Mouse (Mus musculus) retina, adult 2 months (tissue): ENCODE measurements around the gene Prss34.

Experiments
- DNase-seq: peaks from one replicate; pipeline ENCODE4 v3.0.0-alpha.2; 2012; ENCODE audit warnings: low read depth, low spot score

Prss34 gene

GRCm38 (mm10) chr17:25298094-25298493 lies at the start of gene Prss34:
Prss34 (plus strand) TSS chr17:25298394.
- DNase-seq = no peak

DNA sequence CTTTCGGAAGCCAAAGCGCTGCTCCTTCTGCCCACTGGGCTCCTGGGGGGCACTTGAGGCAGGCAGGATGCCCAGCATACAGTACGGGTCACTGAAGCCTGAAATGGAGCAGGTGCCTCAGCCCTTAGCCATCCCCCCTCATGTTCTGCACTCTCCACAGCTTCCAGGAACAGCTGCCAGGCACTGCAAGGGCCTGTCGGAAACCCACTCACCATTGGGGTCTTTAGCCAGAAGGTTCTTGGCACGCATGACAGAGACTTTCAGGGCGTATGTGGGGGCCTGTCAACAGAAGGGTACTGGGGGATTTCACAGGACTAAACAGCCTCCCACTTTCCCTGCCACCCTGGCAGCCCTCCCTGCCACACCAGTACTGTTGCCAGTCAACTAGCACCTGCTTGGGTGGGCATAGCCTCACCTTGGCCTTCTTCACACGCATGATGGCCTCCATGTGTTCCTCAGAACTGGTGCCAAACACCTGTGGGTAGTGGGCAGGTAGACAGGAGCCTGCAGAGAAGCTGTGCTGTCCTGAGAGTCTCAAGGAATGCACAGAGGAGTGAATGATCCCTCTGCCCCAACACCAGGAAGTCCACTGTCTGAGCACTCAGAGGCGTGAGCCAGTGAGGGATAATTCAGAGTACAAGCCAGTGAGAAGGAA lies 47.9 kb upstream of the Prss34 start:
- DNase-seq = no peak

DNA sequence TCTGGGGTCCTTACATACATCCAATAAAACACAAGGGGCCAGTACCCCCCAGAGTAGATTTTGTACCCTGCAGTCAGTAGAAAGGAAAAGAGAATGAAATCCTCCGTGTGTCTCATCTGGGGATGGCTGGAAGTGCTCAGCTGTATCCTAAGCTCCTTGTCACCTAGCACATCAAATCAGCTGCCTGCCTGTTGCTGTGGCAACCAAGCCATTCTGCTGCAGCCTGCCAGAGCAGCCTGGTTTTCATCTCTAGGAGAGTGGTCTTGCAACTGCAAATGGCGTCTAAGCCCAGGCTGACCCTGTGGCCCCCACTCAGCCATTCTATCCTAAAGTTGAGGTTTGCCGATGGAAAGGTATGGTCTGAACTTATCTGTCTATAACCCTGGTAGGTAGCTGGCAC lies 45.6 kb upstream of the Prss34 start:
- DNase-seq = no peak

DNA sequence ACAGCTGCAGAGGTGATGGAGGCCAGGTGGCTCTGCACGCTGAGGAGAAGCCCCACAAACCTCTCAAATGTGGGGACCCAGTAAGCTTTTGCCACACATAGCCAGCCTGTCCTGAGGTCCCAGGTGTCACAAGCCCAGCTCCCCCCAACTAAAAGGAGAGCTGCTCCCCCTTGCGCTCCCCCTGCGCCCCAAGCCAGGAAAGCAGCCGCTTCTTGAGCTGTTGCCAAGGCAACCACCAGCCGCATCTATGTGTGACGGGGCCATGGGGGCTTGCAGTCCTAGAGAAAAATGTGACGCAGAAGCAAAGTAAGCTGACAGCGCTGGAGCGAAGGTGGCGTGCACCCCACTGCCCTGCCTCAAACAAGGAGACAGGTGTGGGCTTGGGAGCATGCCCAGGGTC lies 44.4 kb upstream of the Prss34 start:
- no peak for DNase-seq

DNA sequence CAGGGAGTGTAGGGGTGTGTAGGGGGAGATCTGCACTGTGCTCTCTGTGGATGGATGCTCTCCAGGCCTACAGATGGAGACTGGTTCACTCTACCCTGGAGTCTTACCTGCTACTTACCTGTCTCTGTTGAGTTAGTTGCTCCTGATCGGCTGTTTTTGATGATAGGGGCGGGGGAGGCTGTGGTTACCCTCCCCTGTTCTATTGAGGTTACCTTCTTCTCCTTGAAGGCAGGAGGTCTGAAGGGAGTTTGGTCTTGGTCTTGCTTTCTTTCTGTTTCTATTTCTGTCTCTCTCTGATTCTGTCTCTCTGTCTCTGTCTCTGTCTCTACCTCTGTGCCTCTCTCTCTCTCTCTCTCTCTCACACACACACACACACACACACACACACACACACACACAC lies 43.1 kb upstream of the Prss34 start:
- DNase-seq = no peak

DNA sequence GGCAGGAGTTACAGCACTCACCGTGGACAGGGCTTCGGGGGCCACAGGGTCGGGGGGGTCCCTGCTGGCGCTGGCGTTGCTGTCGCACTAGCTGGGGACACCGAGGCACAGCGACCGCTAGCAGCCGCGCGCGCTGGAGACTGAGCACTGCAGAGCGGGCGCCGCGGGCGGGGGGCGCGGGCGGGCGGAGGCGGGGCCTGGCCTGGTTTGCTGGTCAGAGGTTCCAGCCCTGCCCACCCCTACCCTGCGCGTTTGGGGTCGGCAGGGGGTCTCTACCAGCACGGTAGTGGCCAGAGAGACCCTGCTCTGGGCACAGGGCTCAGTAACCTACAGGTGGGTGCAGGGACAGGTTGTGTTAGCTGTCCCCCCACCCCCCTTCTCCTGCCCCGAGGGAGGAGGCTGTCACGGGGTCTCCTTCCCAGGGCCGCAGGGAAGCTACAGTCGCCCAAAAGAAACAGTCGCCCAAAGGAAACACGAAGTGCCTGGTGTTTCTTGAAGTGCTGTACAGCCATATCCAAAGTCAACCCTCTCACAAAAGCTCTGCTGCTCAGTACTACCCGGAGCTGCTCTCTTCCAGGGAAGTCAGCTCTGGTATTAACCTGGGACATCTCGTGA lies 41.9 kb upstream of the Prss34 start, which contains the start of gene Baiap3:
Gene Baiap3 (minus strand): TSS at position 225 of the 615 bp plus-strand sequence.
- DNase-seq = no peak

- no peak for DNase-seq
Observed at GRCm38 (mm10) chr17:25257804-25258261, 40.4 kb upstream of the Prss34 start.

DNA sequence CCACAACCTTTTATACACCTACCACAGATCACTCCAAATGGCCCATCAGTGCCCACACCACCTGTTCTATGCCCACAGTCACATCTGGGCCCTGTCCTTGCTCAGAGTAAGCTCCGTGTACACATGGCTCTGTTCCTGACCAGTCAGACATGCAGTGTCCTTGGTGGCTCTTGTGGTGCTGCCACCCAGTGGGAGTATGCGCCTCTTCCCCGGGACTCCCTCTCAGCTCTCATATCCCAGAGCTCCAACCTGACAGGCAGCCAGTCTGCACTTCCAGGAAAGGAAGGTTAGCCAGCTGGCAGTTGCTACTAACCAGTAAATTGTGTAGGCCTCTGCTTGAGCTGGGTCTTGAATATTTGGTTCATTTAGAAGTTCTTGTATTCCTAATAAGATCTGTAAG lies 33.7 kb upstream of the Prss34 start:
- DNase-seq = no peak

DNA sequence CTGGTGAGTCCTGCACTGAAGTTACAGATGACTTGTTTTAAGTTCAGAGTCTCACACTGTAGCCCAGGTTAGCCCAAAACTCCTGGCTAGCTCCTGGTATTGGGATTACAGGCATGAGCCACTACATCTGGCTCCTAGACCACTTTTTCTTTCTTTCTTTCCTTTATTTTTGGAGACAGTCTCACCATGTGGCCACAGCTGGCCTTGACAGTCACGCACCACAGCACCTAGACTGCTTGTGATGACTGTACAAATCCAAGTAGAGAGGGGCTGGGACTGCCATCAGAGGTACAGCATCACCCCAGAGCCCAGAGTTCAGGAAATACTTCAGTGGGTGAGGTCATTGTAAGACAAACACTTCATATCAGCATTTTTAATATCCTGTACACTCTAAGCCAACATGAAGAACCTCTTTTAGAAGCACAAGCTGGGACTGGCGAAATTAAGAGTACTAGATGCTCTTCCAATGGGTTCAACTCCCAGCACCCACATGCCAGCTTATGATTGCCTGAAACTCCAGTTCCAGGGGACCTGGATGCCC lies 27.3 kb upstream of the Prss34 start:
- DNase-seq = no peak

DNA sequence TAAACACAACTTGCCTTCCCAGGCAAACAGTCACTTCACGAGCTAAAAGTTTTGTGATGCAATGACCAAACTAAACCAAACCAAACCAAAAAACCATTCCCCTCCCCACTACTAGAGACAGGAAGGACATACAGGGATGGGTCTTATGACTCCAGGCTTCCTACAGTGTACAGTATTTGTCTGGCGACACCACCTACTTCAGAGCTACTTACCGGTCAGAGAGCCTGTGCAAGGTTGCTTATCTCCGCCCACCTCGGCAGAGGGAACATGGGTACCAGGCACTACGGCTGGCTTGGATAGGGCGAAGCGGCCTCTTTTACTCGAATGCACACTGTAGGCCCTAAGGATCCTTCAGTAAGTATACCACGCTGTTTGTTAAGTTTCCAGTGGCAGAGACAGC lies 25.9 kb upstream of the Prss34 start:
- no peak for DNase-seq

DNA sequence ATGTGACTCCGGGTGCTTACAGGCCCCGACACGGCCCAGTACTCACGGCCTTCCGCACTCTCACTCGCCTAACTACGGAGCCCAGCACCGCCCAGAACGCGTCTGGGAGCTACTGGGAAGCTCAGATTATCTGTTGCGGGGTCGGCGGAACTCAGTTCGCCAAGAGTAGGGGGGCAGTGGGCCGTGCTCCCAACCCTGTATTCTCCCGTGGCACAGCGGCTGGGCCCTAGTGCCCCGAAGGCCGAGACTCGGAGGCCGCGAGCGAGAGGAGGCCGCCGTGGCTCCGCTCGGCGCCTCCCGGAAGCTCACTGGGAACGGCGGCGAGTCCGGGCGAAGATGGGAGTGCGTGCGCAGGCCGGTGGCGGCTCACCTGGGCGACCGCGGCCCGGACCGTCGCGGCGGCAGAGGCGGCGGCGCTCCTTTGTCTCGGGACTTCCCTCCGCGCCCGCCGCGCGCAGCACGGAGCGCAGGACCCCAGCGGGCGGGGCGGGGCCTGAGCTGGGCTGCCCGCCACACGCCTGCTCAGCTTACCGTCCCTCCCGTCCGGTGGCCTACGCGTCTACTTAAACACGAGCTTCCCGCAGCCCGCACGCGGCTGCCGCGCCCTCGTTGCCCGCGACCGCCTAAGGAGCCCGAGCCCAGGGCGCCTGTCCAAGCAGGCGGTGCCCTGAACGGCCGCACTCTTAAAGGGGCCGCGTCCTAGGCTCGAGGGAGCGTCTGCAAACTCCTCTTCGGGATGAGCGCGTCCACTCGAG lies 25.1 kb upstream of the Prss34 start:
- DNase-seq = no peak

- peak; percentile 100 for DNase-seq
Observed at GRCm38 (mm10) chr17:25273706-25274501, 24.3 kb upstream of the Prss34 start.

DNA sequence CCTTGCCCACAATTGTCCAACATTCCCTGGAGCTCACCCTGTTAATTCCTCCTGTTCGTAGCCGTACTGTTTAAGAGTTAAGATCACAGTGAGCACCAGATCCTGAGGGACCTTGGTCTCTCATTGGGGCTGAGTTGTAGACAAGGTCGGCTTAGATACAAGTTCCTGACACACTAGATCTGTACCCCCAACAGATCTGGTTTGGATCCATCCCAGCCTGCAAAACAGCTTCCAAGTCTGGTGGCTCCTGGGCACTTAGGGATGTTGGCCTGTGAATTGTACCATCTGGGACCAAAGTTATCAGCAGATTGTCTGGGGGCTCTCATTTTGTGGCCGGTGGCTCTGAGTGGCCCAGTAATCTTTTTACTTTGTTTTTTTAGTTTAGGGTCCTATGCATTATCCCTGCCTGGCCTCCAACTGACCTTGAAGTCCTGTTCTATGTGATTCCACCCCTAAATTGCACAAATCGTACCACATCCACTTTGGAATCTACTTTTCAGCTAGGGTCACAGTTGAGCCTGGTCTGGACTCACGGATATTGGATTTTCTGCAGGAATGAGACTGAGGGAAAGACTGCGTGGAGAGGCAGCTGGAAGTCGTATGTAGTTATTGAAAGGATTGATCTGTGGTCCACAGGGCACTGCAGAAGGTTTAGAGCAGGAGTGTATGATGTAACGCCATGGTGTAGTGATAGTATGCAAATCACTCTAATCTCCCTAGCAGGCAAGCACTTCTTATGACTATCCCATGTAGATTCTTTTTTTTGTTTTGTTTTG lies 23.4 kb upstream of the Prss34 start, which contains the start of gene Ube2i:
Gene Ube2i (minus strand): TSS at position 52 of the 776 bp plus-strand sequence.
- DNase-seq = no peak

DNA sequence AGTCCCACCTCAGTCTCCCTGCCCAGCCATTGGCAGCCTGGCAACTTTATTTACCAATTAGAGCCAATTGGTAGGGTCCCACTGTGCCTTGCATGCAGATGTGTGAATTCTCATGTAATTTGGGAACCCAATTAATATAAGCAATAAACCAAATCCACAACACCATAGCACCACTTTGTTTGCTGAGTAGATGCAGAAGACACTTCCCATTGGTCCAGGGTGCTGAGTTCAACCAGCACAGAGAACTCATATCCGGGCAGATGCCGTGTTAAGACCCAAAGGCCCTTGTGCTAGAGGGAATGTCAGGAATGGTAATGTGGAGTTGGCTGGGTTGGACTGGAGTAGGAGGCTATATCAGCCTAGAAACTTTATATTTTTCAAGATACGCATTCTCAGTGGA lies 22.4 kb upstream of the Prss34 start:
- DNase-seq = no peak

- DNase-seq = no peak
Observed at GRCm38 (mm10) chr17:25282133-25282532, 16.1 kb upstream of the Prss34 start.

- peak; percentile 57 for DNase-seq
Observed at GRCm38 (mm10) chr17:25285033-25285432, 13.2 kb upstream of the Prss34 start.

- no peak for DNase-seq
Observed at GRCm38 (mm10) chr17:25288842-25289241, 9.4 kb upstream of the Prss34 start.

GRCm38 (mm10) chr17:25290411-25290810 lies 7.8 kb upstream of the Prss34 start:
- DNase-seq = no peak

GRCm38 (mm10) chr17:25293495-25293894 lies 4.7 kb upstream of the Prss34 start:
- no peak for DNase-seq

GRCm38 (mm10) chr17:25294111-25294510 lies 4.1 kb upstream of the Prss34 start:
- DNase-seq = no peak

- no peak for DNase-seq
Observed at GRCm38 (mm10) chr17:25308346-25308745, 10.2 kb downstream of the Prss34 start, which contains the start of gene Prss28. Prss28 (plus strand) TSS chr17:25308646.
